Mouse (Mus musculus): ENCODE data around the gene Eps15. TPM values are rescaled to one million over a fixed set of nuclear protein-coding genes. Genes with fewer than 3 reads are reported as not detected.
A peak's percentile ranks its signal among the peaks of the same experiment; 100 is the strongest.
"Not testable (repeated sequence)": the region's sequence is repeated elsewhere in the genome, so short reads cannot be mapped to it uniquely, and the experiment has no call there.

The Eps15 gene
- total RNA-seq, 4 experiments from 2014 or later: 195 to 231 (median 218) TPM

DNA sequence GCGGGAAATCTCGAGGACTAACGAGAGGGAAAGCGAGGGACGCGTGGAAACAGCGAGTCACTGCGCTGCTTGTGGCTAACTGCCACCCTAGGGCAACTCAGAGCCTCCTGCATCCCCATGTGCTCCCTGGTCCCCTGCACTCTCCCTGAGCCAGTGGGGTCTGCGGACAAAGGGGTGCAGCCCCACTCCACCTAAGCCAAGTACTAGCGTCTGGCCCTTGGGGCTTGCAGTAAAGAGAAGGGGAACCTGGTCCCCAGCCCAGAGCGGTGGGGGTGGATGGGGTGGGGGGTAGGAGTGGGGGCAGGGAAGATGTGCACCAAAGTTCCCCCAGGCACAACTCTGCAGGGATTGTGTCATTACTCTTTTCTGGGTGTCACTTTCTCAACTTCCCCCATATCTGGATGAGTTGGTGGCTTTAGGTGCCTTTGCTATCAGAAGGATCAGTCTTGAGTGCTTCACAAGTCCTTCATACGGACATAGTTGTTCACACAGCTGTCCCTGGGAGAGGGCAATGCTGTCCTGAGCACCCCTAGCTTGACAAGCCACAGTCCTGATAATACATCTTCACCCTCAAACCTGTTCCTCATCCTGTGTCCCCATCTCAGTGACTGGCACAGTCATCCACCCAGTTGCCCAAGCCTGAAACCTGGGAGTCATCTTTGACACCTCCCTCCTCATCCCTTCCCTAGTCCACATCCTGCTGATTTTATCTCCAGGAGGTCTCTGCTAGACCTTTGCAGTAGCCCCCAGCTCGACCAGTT lies 114.4 kb downstream of the Eps15 start:
- DNase-seq (ENCODE audit: low spot score in 2 of 2): no peak

DNA sequence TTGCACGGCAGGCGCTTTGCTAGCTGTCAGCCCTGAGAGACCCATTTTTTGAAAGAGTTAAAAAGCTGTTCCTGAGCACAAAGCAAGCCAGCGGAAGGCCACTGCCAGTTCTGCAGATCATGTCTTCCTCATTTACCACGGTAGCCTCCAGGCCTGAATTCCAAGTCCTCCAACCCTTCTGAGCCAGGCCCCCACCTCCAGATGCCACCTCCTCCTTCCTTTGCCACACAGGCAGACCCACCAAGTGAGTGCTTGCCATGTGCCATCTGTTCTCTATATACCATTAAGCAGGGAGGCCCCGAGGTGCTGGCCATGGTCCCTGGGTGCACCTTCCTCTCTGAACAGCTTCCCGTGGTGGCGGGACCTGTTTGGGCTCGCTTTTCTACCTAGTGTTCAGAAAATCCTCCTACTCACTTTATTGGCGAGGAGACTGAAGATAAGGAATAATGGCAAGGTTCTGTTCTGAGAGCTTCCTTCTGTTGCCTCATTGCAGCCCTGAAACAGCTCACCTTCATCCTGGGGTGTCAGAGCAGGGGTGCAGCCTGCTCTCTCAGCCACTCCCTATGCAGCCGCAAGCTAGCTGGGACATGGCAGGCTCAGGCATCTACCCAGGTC lies 120.4 kb downstream of the Eps15 start:
- DNase-seq (ENCODE audit: low spot score in 2 of 2): no peak

DNA sequence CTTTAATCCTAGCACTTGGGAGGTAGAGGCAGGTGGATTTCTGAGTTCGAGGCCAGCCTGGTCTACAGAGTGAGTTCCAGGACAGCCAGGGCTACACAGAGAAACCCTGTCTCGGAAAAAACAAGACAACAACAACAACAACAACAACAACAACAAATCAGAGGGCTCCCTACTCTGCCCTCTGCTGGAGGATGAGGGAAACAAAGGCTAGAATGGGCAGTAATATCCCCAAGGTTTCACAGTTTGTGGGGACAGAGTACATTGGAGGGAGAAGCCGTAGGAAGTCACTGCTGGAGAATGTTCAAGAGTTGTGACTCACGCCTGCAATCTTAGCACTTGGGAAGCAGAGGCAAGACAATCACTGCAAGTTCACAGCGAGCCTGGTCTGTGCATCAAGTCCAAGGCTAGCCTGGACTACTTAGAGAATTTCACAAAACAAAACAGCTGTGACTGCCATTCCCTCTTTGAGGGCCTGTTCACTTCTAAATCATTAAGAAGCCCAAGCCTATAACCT lies 121.2 kb downstream of the Eps15 start:
- DNase-seq (ENCODE audit: low spot score in 2 of 2): no peak

DNA sequence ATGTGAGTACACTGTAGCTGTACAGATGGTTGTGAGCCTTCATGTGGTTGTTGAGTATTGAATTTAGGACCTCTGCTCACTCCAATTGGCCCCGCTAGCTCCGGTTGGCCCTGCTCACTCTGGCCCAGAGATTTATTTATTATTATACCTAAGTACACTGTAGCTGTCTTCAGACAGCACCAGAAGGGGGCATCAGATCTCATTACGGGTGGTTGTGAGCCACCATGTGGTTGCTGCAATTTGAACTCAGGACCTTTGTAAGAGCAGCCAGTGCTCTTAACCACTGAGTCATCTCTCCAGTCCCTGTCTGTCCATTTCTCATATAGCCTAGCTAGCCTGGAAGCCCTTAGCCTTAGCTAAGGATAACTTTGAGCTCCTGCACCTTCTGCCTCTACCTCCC lies 124.8 kb downstream of the Eps15 start:
- not testable (repeated sequence) for DNase-seq (ENCODE audit: low spot score in 2 of 2)

DNA sequence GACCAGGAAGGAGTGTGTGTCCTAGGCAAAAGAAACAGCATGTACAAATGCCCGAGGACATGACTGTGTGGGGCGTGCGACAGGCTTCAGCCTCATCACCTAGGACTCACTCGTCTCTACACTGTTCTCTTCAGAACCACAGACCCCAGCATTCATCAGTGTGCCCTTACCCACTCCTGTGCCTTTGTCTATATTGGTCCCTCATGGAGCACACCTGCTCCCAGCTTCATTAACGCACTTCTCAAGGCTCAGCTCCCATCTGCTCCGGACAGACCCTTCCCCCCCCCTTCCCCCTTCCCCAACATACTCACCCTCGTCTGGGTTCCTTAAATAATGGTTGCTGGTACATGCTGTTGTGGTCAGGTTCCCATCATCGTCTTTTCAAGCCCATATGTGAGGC lies 125.3 kb downstream of the Eps15 start:
- DNase-seq (ENCODE audit: low spot score in 2 of 2): no peak

DNA sequence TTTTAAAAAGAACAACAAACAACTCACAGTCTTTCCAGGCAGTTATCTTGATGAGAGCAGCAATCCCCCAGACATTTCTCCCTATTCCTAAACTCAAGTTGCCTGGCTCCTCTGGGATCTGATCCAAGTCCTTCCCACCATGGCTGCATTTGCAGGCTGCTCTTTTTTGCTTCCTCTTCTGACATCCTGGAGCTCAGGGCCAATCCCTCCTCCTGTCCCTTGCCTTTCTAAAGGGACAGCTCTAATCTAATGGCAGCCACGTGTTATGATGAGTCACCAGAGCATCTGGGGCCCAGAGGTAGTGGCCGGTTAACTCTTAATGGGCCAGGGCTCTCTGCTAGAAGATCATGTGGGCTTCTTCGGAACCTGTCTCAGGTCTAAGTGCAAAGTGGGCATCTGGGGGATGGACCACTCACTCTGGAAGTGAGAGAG lies 126.0 kb downstream of the Eps15 start:
- DNase-seq (ENCODE audit: low spot score in 2 of 2): peak in 1 of 2 experiments; percentile 30

DNA sequence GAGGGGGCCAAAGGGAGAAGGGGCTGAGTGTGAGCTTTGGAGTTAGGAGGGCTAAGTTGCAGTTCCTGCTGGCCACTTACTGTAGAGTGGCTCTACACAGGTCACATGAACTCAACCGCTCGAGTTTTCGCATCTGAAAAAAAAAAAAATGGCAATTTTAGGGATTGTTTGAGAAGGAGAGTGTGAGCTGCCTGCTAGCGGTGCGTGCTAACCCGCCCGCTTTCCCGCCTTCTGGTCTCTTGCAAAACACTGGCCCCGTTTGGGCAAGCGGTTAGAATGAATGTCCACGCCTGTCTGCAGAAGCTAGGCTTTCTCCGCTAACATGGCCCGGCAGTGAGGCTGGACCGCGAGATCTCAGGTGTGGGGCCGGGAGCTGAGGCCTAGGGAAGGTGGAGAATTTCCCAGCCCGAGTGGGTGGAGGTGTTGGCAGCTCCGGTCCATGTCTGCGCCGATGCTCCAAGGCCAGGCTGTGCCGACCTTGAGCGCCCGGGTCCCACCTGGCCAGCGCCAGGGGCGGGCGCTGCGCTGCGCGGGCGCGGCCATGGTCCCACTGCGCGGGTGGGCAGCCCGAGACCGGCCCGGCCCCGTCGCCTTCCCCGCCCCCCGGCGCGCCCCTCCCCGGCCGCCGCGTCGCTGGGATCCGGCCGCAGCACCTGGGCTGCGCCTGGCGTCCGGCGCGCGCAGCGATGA lies 126.6 kb downstream of the Eps15 start, which contains the start of gene Ttc39a:
TSS of gene Ttc39a (plus strand) at position 138 of the 690 bp plus-strand sequence.
- DNase-seq (ENCODE audit: low spot score in 2 of 2): no peak

DNA sequence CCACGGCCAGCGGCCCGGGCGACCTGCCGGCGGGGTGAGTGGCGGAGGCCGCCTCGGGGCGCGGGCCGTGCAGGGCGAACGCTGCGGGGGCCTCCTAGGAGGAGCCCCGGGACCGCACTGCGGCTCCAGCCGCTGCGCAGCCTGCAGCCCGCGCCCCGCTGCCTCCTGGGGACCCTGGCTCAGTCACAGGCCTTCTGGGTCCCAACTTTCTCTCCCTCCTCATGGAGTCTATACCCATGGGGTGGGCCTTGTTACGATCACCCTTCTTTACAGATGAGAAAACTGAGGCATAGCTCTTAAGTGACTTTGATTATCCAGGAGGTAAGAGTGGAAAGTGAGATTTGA lies 127.1 kb downstream of the Eps15 start:
- no peak for DNase-seq (ENCODE audit: low spot score in 2 of 2)

DNA sequence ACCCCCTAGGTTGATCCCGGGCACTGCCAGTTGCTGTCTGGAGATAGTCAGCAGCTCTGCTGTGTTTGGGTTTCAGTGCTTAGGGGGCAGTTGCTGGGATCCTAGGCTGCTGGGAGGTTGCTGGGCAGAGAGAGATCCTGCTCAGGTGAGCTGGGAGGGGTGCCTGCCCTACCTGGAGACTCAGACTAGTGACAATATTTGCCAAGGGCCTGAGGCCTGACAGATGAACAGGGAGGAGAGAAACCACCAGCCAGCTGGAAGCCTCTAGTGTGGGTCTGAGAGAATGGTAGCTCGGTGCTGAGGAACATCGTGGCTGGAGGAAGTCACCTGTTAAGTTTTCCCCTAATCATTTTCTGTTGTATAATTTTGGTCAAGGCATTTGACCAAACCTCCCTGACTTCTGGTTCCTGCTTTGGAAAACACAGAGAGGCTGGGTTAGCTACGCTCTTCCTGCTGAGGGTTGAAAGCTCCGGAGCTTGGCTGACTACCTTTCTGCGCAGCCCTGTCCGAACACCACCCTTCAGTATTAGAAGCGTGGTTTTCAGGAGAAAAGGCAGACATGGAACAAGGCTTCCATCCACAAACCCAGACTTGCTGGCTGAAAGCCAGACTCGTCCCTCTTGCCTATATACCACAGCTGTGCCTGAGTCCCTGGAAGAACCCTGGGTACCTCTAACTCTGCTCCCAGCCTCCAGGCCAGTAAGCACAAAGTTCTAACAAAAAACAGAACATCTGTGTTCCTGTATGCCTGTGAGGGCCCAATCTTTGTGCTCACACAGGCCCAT lies 127.8 kb downstream of the Eps15 start:
- DNase-seq (ENCODE audit: low spot score in 2 of 2): no peak

DNA sequence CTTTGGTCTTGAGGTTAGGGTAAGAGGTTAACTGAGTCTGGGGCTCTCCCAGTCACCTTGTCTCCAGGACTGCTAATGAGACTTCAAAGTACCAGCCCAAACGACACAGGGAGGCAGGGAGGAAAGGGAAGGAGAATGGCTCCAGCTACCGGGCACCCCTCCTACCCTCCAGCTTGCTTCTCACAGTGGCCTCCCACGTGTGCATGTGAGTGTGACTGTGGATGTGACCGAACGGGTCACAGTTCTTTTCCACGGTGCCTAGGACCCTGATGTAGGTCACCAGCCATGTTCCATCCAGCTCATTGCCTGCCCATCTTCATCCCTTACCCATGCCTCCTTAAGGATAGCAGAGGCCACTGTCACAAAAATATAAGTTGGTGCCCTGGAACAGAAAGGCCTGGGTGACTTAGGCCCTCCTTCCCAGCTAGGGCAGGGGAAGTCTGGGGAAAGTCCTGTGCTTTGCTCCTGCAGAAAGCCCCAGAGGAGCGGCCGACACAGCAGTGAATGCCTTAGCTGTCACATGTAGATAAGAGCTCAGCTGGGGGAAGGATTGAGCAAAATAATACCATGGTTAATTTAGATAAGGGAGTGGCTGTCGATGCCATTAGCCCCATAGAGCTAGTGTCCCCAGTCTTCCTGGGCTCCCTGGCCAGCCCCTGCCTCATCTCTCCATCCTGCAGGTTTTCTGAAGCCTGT lies 130.8 kb downstream of the Eps15 start:
- no peak for DNase-seq (ENCODE audit: low spot score in 2 of 2)

DNA sequence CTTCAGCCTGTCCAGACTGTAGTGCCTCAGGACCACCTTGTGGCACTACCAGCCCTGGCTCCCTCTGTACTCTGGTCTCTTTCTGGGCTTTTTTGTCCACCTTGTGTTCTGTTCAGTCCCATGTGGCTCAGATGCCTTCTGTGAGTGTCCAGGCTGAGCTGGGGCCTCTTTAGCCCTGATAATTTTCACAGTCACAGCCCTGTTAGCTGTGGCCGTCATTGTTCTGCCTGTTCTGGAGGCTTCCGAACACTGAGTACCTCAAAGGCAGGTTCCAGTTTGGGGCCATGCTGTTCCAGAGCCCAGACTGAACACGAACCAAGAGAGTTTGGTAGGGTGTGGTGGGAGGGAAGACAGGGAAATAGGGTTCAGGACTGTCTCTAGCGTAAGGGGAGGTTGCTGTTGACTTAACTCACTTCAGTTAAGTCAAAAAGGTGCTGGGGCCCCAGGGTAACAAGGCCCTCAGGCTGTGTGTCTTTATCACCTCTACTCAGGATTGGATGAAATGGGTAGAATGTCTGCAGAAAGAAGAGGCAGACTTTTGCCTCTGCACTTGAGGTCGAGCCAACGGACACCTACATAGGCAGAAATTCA lies 131.4 kb downstream of the Eps15 start:
- no peak for DNase-seq (ENCODE audit: low spot score in 2 of 2)

DNA sequence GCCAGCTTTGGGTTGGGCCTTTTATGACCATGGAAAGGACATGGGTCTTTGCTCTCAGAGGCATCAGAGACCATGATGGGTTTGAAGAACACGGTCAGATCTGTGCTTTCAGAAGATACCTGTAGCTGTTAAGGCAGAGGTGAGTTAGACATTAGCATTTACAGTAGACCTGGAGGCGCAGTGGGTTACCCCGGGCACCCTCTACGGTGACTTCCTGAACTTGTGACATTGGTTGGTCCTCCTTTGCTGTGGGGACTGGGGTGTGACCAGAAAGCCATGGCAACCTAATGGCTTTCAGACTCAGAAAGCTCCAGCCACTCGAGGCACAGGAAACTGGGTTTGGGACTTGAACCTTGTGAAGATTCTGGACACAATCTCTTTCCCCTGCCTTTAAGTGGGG lies 132.2 kb downstream of the Eps15 start:
- DNase-seq (ENCODE audit: low spot score in 2 of 2): no peak

DNA sequence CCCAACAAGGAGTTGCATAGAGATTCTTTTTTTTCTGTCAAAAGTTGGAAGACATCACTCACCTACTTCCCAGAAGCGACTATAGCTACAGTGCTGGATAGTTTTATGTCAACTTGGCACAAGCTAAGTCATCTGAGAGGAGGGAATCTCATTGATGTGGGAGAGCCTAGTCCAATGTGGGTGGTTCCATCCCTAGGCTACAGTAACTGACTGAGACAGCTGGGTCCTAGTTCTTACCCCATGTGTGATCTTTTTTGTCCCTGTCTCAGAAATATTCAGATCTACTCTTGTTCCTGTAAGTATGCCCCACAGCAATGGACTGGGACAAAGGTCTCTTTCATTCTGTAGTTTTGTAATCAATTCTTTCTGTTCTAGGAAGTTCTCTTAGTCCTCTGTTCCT lies 137.9 kb downstream of the Eps15 start:
- DNase-seq (ENCODE audit: low spot score in 2 of 2): no peak

DNA sequence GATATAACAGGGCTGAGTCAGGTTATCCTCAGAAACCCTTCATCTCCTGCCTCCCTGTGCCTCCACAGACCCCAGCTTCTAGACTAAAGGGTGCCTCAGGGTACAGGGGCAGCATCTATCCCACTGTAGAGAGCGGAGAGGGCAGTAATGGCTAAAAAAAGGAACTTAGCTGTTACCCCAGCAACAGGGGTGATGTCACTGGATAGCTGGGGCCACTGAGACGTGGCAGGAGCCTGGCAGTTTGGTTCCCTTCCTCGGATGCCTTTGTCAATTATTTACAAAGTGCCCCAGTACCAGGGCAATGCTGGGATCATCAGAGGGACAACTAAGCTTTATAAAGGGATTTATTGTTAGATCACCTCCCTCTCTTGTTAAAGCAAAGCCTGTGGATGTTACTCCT lies 138.9 kb downstream of the Eps15 start:
- DNase-seq (ENCODE audit: low spot score in 2 of 2): no peak

DNA sequence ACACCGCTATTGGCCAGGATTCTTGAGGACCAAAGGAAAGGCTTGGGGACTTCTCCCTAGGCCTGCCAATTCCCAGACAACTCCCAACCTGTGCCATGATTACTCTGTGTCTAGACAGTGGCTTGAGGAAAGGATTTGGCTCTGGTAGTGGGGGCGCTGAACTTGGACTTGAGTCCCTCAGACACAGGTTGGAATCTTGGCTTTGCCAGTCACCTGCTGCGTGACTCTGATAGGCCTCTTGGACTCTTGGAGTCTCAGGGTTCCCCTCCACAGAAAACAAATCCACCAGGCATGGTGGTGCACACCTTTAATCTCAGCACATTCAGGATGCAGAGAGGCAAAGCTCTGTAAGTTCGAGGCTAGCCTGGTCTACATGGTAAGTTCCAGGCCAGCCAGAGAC lies 139.5 kb downstream of the Eps15 start:
- DNase-seq (ENCODE audit: low spot score in 2 of 2): no peak

DNA sequence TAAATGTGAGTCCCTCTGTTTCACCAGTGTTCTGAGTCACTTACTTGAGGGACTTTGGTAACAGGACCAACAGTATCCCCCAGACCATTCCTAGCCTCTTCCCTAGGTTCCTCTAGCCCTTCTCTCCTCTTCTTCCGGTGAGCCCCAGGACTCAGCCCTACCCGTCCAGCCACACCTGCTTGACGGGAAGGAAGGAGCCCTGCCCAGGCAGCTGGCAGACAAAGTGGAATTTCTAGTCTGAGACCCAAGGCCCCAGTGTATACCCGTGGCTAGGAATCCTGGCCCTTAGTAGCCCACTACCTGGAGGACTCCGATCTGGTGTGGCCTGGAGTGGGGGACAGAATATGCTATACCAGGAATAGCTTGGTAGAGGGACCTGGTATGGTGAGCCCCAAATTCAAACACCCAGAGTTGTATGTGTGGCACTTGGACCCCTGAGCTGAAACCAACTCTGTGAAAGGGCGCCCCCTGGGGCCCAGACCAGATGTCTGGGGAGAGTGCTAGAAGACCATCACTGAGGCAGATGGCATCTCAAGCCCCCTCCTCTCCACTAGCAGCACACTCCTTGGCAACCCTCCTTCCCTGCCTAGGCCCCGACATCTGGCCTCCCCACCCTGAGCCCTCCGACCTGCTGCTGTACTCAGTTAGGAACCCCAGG lies 140.2 kb downstream of the Eps15 start:
- DNase-seq (ENCODE audit: low spot score in 2 of 2): no peak

DNA sequence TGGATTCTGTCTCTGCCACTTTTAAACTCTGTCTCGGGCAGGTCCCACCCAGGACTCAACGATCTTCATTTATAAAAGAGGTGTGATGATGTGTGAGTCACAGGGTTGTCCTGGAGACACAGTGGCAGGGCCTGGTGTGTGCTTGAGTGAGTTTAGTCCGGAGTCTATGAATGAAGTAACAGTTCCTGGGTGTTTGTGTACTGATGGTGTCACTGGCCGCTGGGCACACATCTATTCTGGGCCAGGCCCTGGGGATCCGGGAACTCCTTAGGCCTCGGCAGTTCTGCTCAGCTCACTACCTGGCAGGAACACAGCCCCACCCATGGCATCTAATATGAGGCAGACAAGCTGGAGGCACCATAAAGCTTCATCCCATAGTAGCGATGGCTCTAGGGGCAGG lies 141.5 kb downstream of the Eps15 start:
- DNase-seq (ENCODE audit: low spot score in 2 of 2): no peak

DNA sequence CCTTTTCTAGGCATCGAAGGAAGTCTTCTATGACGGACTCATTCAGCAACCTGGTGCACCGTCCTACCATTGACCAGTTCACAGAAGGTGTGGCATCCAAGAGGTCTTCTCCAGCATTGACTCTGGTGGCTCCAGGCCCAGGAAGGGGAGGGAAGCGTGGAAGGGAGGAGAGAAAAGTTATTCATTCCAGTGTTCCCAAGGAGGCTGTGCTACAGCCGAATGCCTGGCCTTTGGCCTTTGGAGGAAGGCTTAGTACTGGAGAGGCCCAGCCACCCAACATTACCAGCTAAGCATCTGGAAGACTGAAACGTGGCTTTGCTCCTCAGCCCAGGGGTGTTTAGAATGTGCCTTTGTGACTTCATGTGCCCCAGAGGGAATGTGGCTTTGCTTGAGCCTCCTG lies 142.4 kb downstream of the Eps15 start:
- no peak for DNase-seq (ENCODE audit: low spot score in 2 of 2)

DNA sequence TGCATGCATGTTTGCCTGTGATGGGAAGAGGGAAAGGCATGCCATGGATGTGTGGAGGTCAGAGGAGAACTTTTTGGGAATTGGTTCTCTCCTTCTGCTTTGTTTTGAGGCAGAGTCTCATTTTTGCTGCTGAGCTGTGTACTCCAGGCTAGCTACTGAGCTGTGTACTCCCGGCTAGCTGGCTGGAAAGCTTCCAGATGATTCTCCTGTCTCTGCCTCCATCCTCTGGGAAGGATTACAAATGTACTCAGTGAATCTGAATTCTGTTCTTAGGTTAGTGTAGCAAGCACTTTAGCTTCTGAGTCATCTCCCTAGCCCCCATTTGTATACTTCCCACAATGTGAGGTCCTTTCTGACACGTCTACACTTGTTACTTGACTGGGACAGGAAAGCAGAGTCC lies 143.4 kb downstream of the Eps15 start:
- no peak for DNase-seq (ENCODE audit: low spot score in 2 of 2)

DNA sequence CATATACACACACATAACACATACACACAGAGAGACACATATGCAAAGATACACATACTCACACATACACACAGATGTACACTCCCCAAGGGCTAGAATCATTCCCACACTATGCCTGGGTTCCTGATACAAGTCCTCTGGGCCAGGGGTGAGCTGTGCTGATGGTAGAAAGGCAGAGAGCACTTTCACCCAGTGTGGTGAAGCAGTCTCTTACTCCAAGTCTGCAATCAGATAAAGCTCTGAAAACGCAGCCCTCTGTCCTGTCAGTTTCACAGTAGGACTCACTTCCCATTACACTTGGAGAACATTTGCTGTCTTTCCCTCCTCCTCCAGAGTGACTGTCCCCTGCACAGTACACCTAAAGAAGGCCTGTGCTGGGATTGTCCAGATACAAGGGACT lies 147.0 kb downstream of the Eps15 start:
- DNase-seq (ENCODE audit: low spot score in 2 of 2): no peak
